Mouse (Mus musculus) cerebellum, postnatal 25 days (tissue): ENCODE data around the gene Bclaf3.

Source experiments
- DNase-seq, 2 experiments: peaks; one replicate each; pipeline ENCODE4 v3.0.0; 2021; ENCODE audit warnings: mixed read lengths in 2 of 2

The Bclaf3 gene

DNA sequence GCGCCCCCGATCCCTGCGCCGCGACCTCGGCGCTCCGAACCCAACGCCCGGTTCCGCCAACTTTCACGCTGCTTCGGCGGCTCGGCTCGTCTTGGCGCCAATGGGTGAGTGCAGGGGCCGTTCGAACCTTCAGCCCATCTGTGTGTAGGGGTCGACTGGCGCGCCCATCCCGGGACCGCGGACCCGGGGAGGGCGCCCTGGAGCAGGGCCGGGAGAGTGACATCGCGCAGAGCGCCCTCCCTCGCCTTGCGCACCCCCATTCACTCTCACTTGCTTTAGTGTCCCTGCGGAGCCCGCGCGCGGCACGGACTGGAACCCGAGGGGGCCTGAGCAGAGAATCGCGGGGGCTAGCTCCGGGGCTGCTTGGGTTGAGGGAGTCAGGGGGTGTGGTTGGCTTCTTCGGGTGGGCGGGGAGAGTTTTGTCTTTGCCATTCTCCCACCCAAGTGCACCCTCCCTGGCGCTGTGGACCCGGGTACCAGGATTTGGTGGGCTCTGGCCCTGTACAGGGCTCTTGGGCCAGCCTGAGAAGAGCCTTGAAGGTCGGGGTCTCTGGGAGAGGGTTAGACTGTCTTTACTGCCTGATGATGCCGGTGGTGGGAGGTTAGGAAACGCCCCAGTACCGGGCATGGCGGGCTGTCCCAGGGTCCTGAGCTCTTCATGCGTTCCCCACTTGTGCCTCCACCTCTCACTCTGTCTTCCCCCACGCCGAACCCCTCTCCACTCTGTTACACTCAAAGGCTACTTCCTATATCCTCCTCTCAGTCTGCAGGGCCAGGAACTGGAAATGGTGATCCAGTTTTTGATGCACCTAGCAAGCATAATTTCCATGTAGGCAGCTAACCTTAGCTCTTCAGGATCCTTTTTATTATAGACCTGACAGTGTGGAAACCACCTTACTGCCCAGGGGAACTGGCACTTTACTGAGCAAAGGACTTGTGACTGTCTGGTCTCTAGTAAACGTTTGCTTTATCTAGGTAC is 101.4 kb downstream of the Bclaf3 start:
- DNase-seq: peak; percentile 17 to 39

DNA sequence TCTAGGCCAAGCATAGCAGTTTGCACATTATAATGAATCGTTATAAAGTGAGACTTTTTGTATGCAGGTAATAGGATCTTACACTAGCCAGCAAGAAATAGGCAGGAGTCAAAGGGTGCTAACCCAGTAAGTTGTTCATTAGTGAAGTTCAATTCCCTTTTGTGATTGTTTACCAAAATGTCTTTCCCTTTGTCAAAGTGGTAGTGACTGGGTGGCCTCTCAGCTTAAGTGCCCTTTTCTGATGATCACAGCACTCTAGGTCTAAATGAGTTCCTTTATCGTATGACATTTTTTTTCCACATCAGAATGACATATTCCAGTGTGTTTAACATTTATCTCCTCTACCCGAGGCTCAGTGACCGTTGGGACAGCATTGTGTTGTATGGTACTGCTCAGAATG is 102.1 kb downstream of the Bclaf3 start:
- no peak for DNase-seq

DNA sequence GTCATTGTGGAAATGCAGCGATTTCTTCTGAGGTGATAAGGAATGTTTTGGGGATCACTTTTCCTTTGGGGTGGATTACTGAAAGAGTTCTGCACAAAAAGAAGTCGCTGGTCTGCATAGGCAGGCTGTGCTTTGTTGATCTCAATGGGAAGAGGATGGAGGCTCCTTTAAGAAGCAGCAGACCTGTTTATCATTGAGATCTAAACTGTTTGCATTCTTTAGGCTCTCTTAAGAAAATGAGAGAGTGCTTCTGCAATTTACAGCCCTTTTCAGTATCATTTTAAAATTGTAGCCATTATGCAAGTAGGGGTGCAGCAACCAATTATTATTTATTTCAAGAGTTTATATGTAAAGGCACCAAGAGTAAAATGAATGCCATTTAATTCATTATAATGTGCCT is 102.7 kb downstream of the Bclaf3 start:
- DNase-seq: no peak

DNA sequence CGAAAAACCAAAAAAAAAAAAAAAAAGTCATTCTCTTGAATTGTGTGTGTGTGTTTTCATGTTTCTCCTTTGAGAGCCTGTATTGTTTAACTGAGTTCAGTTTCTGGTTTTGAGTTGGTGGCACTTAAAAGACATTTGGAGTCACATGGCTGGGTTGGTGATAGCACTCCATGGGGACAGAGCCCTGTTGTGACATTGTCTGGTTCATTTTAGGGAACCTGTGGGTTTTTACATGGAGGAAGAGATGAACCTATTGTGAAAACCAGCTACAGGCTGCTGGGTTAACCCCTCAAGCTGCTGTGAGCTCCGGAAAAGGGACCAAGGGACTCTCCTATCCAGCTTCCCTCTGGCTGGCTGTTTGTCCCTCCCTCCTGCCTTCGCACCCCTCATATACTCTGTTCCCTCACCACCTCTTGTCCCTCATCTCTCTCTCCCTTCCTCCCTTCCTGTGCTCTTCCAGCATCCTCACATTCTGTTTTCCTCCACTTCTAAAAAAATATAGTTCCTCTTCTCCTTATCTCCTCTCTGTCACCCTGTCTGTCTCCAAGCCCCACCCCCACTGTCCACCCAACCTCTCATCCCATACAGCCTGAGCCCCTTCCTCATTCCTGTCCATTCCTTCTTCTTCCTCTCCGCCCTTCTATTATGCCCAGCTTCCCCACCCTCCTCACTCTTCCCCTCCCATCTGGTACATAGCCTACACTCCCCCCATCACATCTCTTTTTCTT is 112.2 kb downstream of the Bclaf3 start:
- DNase-seq: no peak

DNA sequence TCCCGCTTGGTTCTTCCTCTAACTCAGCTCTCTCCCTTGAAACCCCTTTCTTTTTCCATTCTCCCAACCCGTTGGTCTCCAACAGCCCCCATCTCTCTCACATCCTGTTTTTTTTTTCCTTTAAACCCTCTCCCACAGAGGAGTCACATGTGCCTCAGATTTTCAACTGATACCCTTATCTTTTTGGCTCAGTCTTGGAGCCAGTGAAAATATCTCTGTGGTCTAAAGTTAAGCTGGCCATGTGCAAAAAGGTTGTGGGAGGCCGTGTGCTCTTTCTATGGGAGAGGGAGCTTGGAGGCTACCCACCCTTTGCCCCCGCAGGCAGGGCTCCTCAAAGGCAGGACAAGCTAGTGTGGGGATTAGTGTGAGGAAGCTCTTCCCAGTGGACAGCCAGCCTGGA is 113.5 kb downstream of the Bclaf3 start:
- DNase-seq: no peak
